In the genomic region with DNA sequence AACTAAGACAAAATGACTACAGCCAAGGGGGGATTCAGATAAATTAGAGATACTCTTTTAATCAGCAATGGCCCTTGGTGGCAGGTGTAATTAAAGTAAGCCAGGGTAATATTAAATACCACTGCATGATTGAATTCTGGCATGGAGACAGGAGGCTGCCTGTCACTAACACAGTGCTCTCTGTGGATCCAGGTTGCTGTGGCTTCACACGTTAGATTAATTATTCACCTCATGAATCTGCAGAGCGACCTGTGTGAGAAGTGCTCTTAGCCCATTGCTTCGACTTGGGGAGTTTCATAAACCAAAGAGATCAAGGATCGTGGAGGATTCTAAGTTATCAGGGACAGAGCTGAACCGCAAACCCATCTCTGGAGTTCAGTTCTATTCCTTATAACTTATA, we compare ENCODE assay signal across 22 mouse cellular contexts.
A peak's percentile ranks its signal among the peaks of the same experiment; 100 is the strongest.
DNase-seq lines count a peak whose midpoint lies in the region; ATAC-seq lines count a peak whose summit lies in the region.
"Had no signal": no experiment of that assay in that cellular context is flagged by ENCODE, and none has a peak within 500 bp of the region (broad histone marks: within the 10 kb centered on the region; RNA-seq: fewer than 3 reads in every experiment).

No protein-coding gene starts in this region.

- peak; percentile 40 for DNase-seq in kidney, adult 11 months
- no peak for DNase-seq in kidney, postnatal 10 days
- DNase-seq in kidney, adult 8-10 months = peak; percentile 21 to 48
- DNase-seq in kidney, postnatal 14 days = peak; percentile 27
- peak; percentile 37 to 53 for DNase-seq in kidney, postnatal 36 days
- DNase-seq in yolk sac, embryonic 10.5 days (ENCODE audit: low spot score) = no peak
- DNase-seq: adrenal gland, postnatal 10 days; adrenal gland, postnatal 36 days; B cell, adult 2 months; cerebellum, adult 11 months; forebrain, postnatal 0 days; gastrocnemius, adult 2 months; gastrocnemius, postnatal 14 days had no signal

- H3K27ac ChIP-seq in kidney, embryonic 14.5 days (ENCODE audit: low read depth, low read length) = no peak overlapping the region
- H3K27ac ChIP-seq: embryonic facial prominence, embryonic 12.5 days; embryonic facial prominence, embryonic 15.5 days; gastrocnemius, adult 2 months; hindbrain, embryonic 12.5 days had no signal

- H3K4me3 ChIP-seq in kidney, embryonic 14.5 days (ENCODE audit: low read length) = no peak overlapping the region
- H3K4me3 ChIP-seq: embryonic facial prominence, embryonic 12.5 days; embryonic facial prominence, embryonic 15.5 days; gastrocnemius, adult 2 months; hindbrain, embryonic 12.5 days had no signal

- H3K9ac ChIP-seq in kidney, embryonic 14.5 days (ENCODE audit: low read depth, low read length) = no peak overlapping the region
- H3K9ac ChIP-seq: embryonic facial prominence, embryonic 12.5 days; embryonic facial prominence, embryonic 15.5 days; forebrain, postnatal 0 days; hindbrain, embryonic 12.5 days had no signal

- no peak overlapping the region for H3K4me2 ChIP-seq in kidney, embryonic 14.5 days (replicated peaks; ENCODE audit: low read depth, low read length)
- H3K4me2 ChIP-seq: embryonic facial prominence, embryonic 12.5 days; embryonic facial prominence, embryonic 15.5 days; heart, embryonic 11.5 days; hindbrain, embryonic 12.5 days had no signal

- 78% methylated on average over 5 of the region's 5 CpGs for WGBS in kidney, embryonic 14.5 days

- no peaks in the 10 kb centered on the region for H3K27me3 ChIP-seq in kidney, embryonic 14.5 days (ENCODE audit: control insufficient read depth, insufficient read depth, low read length)
- H3K27me3 ChIP-seq: CH12.LX; embryonic facial prominence, embryonic 12.5 days; embryonic facial prominence, embryonic 15.5 days; hindbrain, embryonic 12.5 days; Patski had no signal

- H3K9me3 ChIP-seq in kidney, embryonic 14.5 days (ENCODE audit: control insufficient read depth, low read length) = no peaks in the 10 kb centered on the region
- H3K9me3 ChIP-seq: embryonic facial prominence, embryonic 12.5 days; embryonic facial prominence, embryonic 15.5 days; G1E; hindbrain, embryonic 12.5 days had no signal

- 0 out of 2 replicates have a peak, but pooled peaks cover 3% of the 10 kb centered on the region for H3K4me1 ChIP-seq in kidney, embryonic 14.5 days (ENCODE audit: control insufficient read depth, insufficient read depth, low read length)
- H3K4me1 ChIP-seq: embryonic facial prominence, embryonic 12.5 days; embryonic facial prominence, embryonic 15.5 days; hindbrain, embryonic 12.5 days had no signal

- ATAC-seq in kidney, embryonic 14.5 days (ENCODE audit: low FRiP score, low TSS enrichment) = no peak
- ATAC-seq: forebrain, embryonic 14.5 days; forebrain, postnatal 0 days had no signal

- H3K36me3 ChIP-seq in kidney, embryonic 14.5 days (ENCODE audit: control insufficient read depth, insufficient read depth, low read length) = no peaks in the 10 kb centered on the region
- H3K36me3 ChIP-seq: embryonic facial prominence, embryonic 12.5 days; embryonic facial prominence, embryonic 15.5 days; G1E; hindbrain, embryonic 12.5 days had no signal

Comparison
In these comparisons a context has a peak if more than half of its experiments do, and no peak if none do; other contexts are left out.
1. DNase-seq: peak in kidney, adult 11 months (single experiment), kidney, adult 8-10 months (2 of 2), kidney, postnatal 14 days (single experiment) and kidney, postnatal 36 days (2 of 2); none in kidney, postnatal 10 days (single experiment) and yolk sac, embryonic 10.5 days (single experiment).